Mouse (Mus musculus): ENCODE measurements around the gene Echdc3. TPM values are rescaled to one million over a fixed set of nuclear protein-coding genes. Genes with fewer than 3 reads are reported as not detected.

The Echdc3 gene
- 10 to 100 TPM in 1 of 2 experiments, 1 to 10 TPM in 1; 4.5 to 15.2 TPM for polyA plus RNA-seq (2012; fragmentation: generic; extraction: Trizol)

GRCm38 (mm10) chr2:6212724-6213511 is at the start of gene Echdc3:
TSS of gene Echdc3 (minus strand) at chr2:6213033.

Other genes starting within 250 kb of the Echdc3 start
- 1 to 10 TPM in 1 of 2 experiments, under 1 TPM in 1; 0.45 to 1.4 TPM for gene Proser2, start 82.8 kb downstream of the Echdc3 start, polyA plus RNA-seq (2012; fragmentation: generic; extraction: Trizol)
- gene Usp6nl, start 109.6 kb upstream of the Echdc3 start, polyA plus RNA-seq (2012; fragmentation: generic; extraction: Trizol) = 1 to 10 TPM in 1 of 2 experiments, under 1 TPM in 1; 0.44 to 2.4 TPM